Mouse (Mus musculus) heart, postnatal 14 days (tissue): Measurements from ENCODE around the gene Tep1. TPM values are rescaled to one million over a fixed set of nuclear protein-coding genes. Genes with fewer than 3 reads are reported as not detected.
A peak's percentile ranks its signal among the peaks of the same experiment; 100 is the strongest.
"Not testable (repeated sequence)": the region's sequence is repeated elsewhere in the genome, so short reads cannot be mapped to it uniquely, and the experiment has no call there.

Experiments
- DNase-seq, 2 experiments: peaks; one replicate each; pipeline ENCODE4 v3.0.0; 2021 to 2022
- intact Hi-C: fragments of 180-260 bp; cut with DNase I; formaldehyde crosslinking; loops from one replicate; pipeline ENCODE4 v1.15.1; 2025
- total RNA-seq, 2 experiments: library from RNA; stranded (reverse); gene quantifications; 2 replicates each; pipeline ENCODE4 v1.2.3; 2021

Tep1 gene
- total RNA-seq, 2 experiments from 2014 or later: 10.4 to 15.5 TPM

- intact Hi-C loops: loop anchor here (5.0 kb wide), 2 partner anchors 57 to 217 kb away; no protein-coding TSS in a partner anchor
- peak in 1 of 2 experiments; percentile 19 for DNase-seq
Observed at GRCm38 (mm10) chr14:50870805-50871143, 414 bp upstream of the Tep1 start.

GRCm38 (mm10) chr14:50868656-50869055 lies 1.7 kb downstream of the Tep1 start:
- intact Hi-C loops: loop anchor here (5.0 kb wide), 1 partner anchor 194 kb away; no protein-coding TSS in a partner anchor
- no peak for DNase-seq

DNA sequence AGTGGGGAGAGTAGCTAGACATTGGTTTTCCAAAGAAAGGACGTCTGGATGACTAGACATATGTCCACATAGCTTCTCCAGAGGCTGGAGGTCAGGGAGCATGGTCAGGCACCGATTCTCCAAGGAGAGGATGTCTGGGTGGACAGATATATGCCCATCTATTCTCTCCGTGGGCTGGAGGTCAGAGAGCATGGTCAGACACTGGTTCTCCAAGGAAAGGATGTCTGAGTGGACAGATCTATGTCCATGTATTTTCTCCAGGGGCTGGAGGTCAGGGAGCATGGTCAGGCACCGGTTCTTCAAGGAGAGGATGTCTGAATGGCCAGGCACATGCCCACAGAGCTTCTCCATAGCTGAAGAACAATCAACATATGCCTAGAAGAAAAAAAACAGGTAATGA lies 2.1 kb downstream of the Tep1 start:
- no peak for DNase-seq
- intact Hi-C loops: loop anchor here (5.0 kb wide), 1 partner anchor 194 kb away; no protein-coding TSS in a partner anchor

DNA sequence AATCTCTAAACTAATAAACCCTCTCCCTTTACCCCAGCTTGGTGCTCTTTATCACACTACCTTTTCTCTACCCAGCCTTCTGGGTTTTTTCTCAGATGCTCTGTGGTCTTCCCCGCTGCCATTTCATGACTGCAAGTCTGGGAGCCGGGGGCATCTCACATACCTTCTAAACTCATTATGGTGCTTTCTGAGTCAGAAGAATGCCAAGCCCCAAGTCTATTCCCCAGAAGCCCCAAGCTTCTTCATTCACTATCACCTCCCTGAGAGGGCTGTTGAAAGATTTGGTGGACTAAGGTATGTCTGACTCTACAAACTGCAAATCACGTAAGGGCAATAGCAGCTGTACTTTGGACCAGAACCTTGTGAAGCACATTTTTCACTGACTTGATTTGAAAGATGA lies 3.4 kb downstream of the Tep1 start:
- intact Hi-C loops: loop anchor here (5.0 kb wide), 1 partner anchor 195 kb away; no protein-coding TSS in a partner anchor
- no peak for DNase-seq

DNA sequence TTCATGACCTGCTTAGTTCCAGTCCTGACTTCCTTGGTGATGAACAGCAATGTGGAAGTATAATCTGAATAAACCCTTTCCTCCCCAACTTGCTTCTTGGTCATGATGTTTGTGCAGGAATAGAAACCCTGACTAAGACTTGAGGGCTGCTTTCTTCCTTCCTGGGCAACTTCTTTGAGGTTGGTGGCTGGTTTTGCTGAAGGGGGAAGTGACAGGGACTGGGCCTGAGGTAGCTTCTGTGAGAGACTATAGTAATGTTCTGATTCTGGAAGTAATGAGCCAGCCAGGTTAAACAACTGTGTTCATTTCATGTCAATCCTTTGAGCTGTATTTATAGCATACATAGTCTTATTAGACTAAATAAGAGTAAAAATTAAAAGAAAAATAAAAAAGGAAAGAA lies 5.4 kb downstream of the Tep1 start:
- not testable (repeated sequence) for DNase-seq
- intact Hi-C loops: loop anchor here (5.0 kb wide), 1 partner anchor 197 kb away; no protein-coding TSS in a partner anchor

GRCm38 (mm10) chr14:50862641-50863040 lies 7.7 kb downstream of the Tep1 start:
- intact Hi-C loops: no loop called here
- no peak for DNase-seq

DNA sequence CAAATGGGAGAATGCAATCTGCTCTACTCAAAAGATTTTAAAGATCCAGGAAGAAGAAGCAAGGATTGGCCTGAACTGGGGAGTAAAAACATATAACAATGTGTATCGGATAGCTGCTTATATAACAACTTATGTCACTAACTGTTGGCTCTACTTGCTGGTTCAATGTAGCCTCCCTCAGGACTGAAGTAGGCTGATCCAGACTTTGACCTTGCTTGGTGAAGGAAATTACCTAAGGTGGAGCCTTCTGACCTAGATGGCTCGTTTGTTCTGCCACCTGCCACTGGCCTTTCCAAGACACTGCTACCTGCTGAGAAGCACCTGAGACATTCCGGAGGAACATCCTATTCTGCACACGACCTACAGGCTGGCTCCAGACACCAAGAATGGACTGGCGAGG lies 14.6 kb downstream of the Tep1 start:
- no peak for DNase-seq
- intact Hi-C loops: no loop called here

DNA sequence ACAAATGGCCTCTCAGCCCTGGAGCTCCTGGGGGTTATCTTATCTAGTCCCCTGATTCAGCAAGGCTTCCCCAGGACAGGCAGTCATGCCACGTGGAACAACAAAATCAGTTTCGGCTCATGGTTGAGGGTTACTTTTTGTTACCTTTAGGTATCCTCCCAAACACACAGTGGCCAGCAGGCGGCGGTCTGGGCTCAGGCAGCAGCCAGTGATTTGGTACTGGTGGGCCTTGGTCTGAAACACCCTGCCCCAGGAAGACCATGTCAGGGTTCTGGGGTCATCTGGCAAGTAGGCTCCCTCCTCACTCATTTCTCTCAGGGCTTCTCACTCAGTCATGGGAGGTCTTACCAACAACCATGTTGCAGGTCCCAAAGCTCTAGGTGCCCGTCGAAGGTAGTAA lies 33.1 kb downstream of the Tep1 start:
- intact Hi-C loops: no loop called here
- DNase-seq: peak; percentile 18 to 34

- intact Hi-C loops: no loop called here
- no peak for DNase-seq
Observed at GRCm38 (mm10) chr14:50834435-50834834, 35.9 kb downstream of the Tep1 start.

DNA sequence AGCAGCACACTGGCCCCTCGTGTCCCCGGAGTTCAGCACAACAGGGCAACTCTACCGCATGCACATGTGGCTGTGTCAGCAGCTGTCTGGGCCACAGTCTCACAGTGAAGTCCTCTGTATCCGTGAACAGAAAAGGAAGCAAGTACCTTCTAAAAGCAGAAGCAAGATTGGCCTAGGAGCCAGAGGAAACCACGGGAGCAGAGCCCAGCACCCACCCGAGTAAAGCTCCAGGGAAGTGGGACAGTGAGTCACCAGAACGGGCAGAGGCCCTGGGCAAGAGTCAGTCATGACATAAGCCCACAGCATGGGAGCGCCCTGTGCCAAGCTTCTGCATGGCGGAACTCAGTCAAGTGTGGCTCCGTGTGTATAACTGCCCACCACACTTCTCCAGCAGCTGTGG lies 36.4 kb downstream of the Tep1 start:
- peak in 1 of 2 experiments; percentile 10 for DNase-seq
- intact Hi-C loops: no loop called here

DNA sequence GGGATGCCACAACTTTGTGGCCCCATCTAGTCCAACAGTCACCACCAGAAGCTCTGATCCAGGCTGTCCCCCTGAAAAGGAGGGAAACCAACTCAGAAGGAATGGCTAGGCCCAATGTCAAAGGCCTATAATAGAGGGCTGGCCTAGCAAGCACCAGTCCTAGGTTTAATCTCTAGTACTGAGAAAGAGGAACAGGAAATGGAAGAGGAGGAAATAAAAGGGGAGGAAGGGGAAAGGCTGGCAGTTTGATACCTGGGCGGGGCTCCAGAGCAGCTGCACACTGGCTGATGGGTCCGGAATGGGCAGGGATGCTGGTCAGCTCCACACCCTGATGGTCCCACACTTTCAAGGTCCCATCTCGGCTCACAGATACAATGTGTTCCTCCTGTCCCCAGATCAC lies 40.5 kb downstream of the Tep1 start:
- intact Hi-C loops: no loop called here
- DNase-seq: no peak

GRCm38 (mm10) chr14:50826579-50826978 lies 43.8 kb downstream of the Tep1 start:
- DNase-seq: no peak
- intact Hi-C loops: no loop called here

- no peak for DNase-seq
- intact Hi-C loops: no loop called here
Observed at GRCm38 (mm10) chr14:50824219-50824618, 46.1 kb downstream of the Tep1 start.

- intact Hi-C loops: no loop called here
- DNase-seq: no peak
Observed at GRCm38 (mm10) chr14:50823240-50823639, 47.1 kb downstream of the Tep1 start.

- intact Hi-C loops: loop anchor here (5.0 kb wide), 1 partner anchor 124 kb away; no protein-coding TSS in a partner anchor
- no peak for DNase-seq
Observed at GRCm38 (mm10) chr14:50813060-50813459, 57.3 kb downstream of the Tep1 start.

GRCm38 (mm10) chr14:50807487-50808072 lies 62.8 kb downstream of the Tep1 start, which contains the start of the genes Ccnb1ip1 and Parp2:
Gene Ccnb1ip1, minus strand, starts transcription at chr14:50807732.
Gene Parp2, plus strand, starts transcription at chr14:50807841.
- intact Hi-C loops: loop anchor here (2.0 to 5.0 kb wide), 2 partner anchors 120 to 283 kb away; partner anchors contain the start of genes Ang and Rnase4

DNA sequence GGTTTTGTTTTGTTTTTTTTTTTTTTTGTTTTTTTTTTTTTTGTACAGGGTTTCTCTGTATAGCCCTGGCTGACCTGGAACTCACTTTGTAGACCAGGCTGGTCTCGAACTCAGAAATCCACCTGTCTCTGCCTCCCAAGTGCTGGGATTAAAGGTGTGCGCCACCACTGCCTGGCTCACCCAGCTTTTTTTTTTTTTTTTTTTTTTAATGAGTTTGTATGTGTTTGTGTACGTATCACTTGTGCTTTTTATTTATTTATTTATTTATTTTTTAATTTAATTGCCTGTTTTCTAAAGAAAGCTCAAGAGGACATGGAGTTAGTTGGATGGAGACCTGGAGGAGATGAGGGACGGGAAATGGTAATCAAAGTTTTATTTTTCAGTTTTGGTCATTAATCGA lies 63.9 kb downstream of the Tep1 start:
- not testable (repeated sequence) for DNase-seq
- intact Hi-C loops: loop anchor here (2.0 to 5.0 kb wide), 2 partner anchors 121 to 284 kb away; partner anchors contain the start of genes Ang and Rnase4

More at GRCm38 (mm10) chr14:50807487-50808072, 62.8 kb downstream of the Tep1 start, which contains the start of the genes Ccnb1ip1 and Parp2:
- DNase-seq: peak; percentile 96 to 99

GRCm38 (mm10) chr14:50804683-50805082 lies 65.7 kb downstream of the Tep1 start:
- intact Hi-C loops: loop anchor here (5.0 kb wide), 1 partner anchor 123 kb away; no protein-coding TSS in a partner anchor
- no peak for DNase-seq

DNA sequence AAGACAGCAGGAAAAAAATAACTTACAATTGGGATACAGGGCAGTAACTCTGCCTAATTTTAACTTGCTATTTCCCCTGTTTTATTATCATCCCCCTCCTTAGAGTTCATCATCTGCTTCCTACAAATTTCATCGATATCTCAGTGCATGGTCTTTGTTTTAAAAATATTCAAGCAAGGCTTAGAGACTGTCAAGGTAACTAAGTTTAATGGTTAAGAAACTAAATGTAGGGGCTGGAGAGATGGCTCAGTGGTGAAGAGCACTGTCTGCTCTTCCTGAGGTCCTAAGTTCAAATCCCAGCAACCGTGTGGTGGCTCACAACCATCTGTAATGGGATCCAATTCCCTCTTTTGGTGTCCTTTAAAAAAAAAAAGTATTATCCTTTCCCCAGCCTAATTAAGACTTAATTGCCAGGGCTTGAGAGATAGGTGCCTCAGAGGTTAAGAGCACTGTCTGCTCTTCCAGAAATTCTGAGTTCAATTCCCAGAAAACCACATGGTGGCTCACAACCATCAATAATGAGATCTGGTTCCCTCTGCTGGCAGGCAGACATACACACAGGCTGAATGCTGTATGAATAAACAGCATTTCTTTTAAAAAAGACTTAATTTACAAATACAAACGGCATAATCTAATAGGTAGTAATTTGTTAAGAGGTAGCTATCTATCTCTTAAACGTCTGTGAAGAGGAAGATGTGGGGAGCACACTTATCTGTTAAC lies 67.4 kb downstream of the Tep1 start:
- peak in 1 of 2 experiments; percentile 22 for DNase-seq
- intact Hi-C loops: no loop called here

DNA sequence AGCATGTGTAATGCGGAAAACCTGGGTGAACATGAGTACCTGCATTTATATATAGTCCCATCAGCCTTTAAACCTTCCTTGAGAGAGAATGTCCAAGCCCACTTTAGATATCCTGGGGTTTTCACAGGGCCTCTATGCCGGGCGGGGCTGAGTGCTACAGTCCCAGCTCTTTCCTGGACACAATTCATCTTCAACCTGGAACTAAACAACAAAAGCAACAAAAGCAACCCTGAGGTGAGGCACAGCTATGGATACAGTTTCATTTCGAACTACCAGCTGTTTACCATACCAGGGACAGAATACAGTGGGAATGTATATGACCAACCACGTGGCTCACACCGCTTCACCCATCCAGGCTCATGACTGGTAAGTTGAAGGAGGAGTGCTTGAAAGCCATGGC lies 67.9 kb downstream of the Tep1 start:
- no peak for DNase-seq
- intact Hi-C loops: no loop called here
